24 mouse cellular contexts compared by ENCODE assay signal in genomic region chr12:110566366-110566765, GRCm38 (mm10). TPM values are rescaled to one million over a fixed set of nuclear protein-coding genes. Genes with fewer than 3 reads are reported as not detected.
A peak's percentile ranks its signal among the peaks of the same experiment; 100 is the strongest.
DNase-seq lines count a peak whose midpoint lies in the region; ATAC-seq and TF ChIP-seq lines count a peak whose summit lies in the region.
"Had no signal": no experiment of that assay in that cellular context is flagged by ENCODE, and none has a peak within 500 bp of the region (broad histone marks: within the 10 kb centered on the region; RNA-seq: fewer than 3 reads in every experiment).

No protein-coding gene starts in this region.

- no peak overlapping the region for H3K9ac ChIP-seq in intestine, postnatal 0 days (ENCODE audit: low read depth, low read length)
- no peak overlapping the region for H3K9ac ChIP-seq in intestine, embryonic 15.5 days
- 0 out of 2 replicates have a peak overlapping the region, but pooled peaks have one; percentile 29 for H3K9ac ChIP-seq in neural tube, embryonic 12.5 days
- H3K9ac ChIP-seq in heart, embryonic 12.5 days = no peak overlapping the region
- H3K9ac ChIP-seq: embryonic facial prominence, embryonic 13.5 days; embryonic facial prominence, embryonic 15.5 days; forebrain, embryonic 12.5 days had no signal

- no peaks in the 10 kb centered on the region for H3K4me1 ChIP-seq in intestine, postnatal 0 days (replicated peaks; ENCODE audit: control insufficient read depth, insufficient read depth, low read length)
- H3K4me1 ChIP-seq in intestine, embryonic 15.5 days (replicated peaks) = no peaks in the 10 kb centered on the region
- H3K4me1 ChIP-seq in neural tube, embryonic 12.5 days = no peaks in the 10 kb centered on the region
- peaks cover 4% of the 10 kb centered on the region for H3K4me1 ChIP-seq in cortical plate, adult 2 months (ENCODE audit: control insufficient read depth, insufficient read depth, low read length)
- H3K4me1 ChIP-seq in heart, embryonic 12.5 days (replicated peaks) = no peaks in the 10 kb centered on the region
- H3K4me1 ChIP-seq: embryonic facial prominence, embryonic 13.5 days; embryonic facial prominence, embryonic 15.5 days; forebrain, embryonic 10.5 days; forebrain, embryonic 12.5 days had no signal

- 94% methylated on average over 9 of the region's 9 CpGs for WGBS in intestine, postnatal 0 days
- 91% methylated on average over 9 of the region's 9 CpGs for WGBS in intestine, embryonic 15.5 days
- WGBS in neural tube, embryonic 12.5 days = 94% methylated on average over 9 of the region's 9 CpGs
- 92% methylated on average over 9 of the region's 9 CpGs for WGBS in heart, embryonic 12.5 days

- 0 out of 2 replicates have a peak, but pooled peaks have one; percentile 6 for TF ChIP-seq CTCF in intestine, postnatal 0 days (IDR thresholded peaks at IDR 0.05; ENCODE audit: low read depth)
- TF ChIP-seq CTCF in cortical plate, adult 2 months (IDR thresholded peaks at IDR 0.05; ENCODE audit: extremely low read depth, insufficient read depth, low read length) = 0 out of 2 replicates have a peak, but pooled peaks have one; percentile 10

- no peak for ATAC-seq in intestine, postnatal 0 days
- no peak for ATAC-seq in intestine, embryonic 15.5 days
- no peak for ATAC-seq in neural tube, embryonic 12.5 days (ENCODE audit: low FRiP score, low read depth)
- ATAC-seq in heart, embryonic 12.5 days (ENCODE audit: insufficient number of reproducible peaks, low FRiP score) = no peak
- ATAC-seq: forebrain, embryonic 14.5 days; forebrain, embryonic 16.5 days had no signal

- H3K4me2 ChIP-seq in intestine, postnatal 0 days (replicated peaks; ENCODE audit: low read depth) = no peak overlapping the region
- H3K4me2 ChIP-seq in intestine, embryonic 15.5 days (replicated peaks) = no peak overlapping the region
- H3K4me2 ChIP-seq in neural tube, embryonic 12.5 days (replicated peaks) = no peak overlapping the region
- no peak overlapping the region for H3K4me2 ChIP-seq in heart, embryonic 12.5 days
- H3K4me2 ChIP-seq: embryonic facial prominence, embryonic 13.5 days; embryonic facial prominence, embryonic 15.5 days; forebrain, embryonic 12.5 days had no signal

- H3K36me3 ChIP-seq in intestine, postnatal 0 days (ENCODE audit: control insufficient read depth, insufficient read depth) = peaks cover 91% of the 10 kb centered on the region
- H3K36me3 ChIP-seq in intestine, embryonic 15.5 days = peaks cover 37% of the 10 kb centered on the region
- peaks cover 80% of the 10 kb centered on the region for H3K36me3 ChIP-seq in neural tube, embryonic 12.5 days
- peaks cover 92% of the 10 kb centered on the region for H3K36me3 ChIP-seq in heart, embryonic 12.5 days

- H3K9me3 ChIP-seq in intestine, postnatal 0 days (ENCODE audit: control insufficient read depth) = no peaks in the 10 kb centered on the region
- H3K9me3 ChIP-seq in intestine, embryonic 15.5 days = no peaks in the 10 kb centered on the region
- H3K9me3 ChIP-seq in neural tube, embryonic 12.5 days = no peaks in the 10 kb centered on the region
- H3K9me3 ChIP-seq in heart, embryonic 12.5 days (replicated peaks) = no peaks in the 10 kb centered on the region
- H3K9me3 ChIP-seq: embryonic facial prominence, embryonic 13.5 days; embryonic facial prominence, embryonic 15.5 days; forebrain, embryonic 10.5 days; forebrain, embryonic 12.5 days had no signal

- no peak for TF ChIP-seq POLR2A in cortical plate, adult 2 months (IDR thresholded peaks at IDR 0.05; ENCODE audit: extremely low read depth, insufficient read depth, low read length)

- no peak for DNase-seq in neural tube, embryonic 10.5 days (ENCODE audit: extremely low spot score, low spot score)
- peak; percentile 66 for DNase-seq in brain, adult 2 months (ENCODE audit: low read depth, low spot score)
- DNase-seq in gastrocnemius, postnatal 25 days = no peak
- DNase-seq: adrenal gland, adult 2 months; adrenal gland, postnatal 10 days; adrenal gland, postnatal 25 days; cerebellum, adult 11-12 months; cerebellum, adult 2 months; cerebellum, adult 9-10 months; cerebellum, postnatal 10 days; cerebellum, postnatal 25 days; embryo, embryonic 11 days had no signal

- no peaks in the 10 kb centered on the region for H3K27me3 ChIP-seq in intestine, postnatal 0 days (replicated peaks; ENCODE audit: control insufficient read depth, insufficient read depth, low read length)
- H3K27me3 ChIP-seq in intestine, embryonic 15.5 days (replicated peaks) = no peaks in the 10 kb centered on the region
- H3K27me3 ChIP-seq in neural tube, embryonic 12.5 days (replicated peaks) = no peaks in the 10 kb centered on the region
- no peaks in the 10 kb centered on the region for H3K27me3 ChIP-seq in heart, embryonic 12.5 days (replicated peaks)
- H3K27me3 ChIP-seq: embryonic facial prominence, embryonic 13.5 days; embryonic facial prominence, embryonic 15.5 days; forebrain, embryonic 12.5 days had no signal

- no peak overlapping the region for H3K27ac ChIP-seq in intestine, postnatal 0 days (ENCODE audit: low read depth, low read length)
- no peak overlapping the region for H3K27ac ChIP-seq in intestine, embryonic 15.5 days
- H3K27ac ChIP-seq in neural tube, embryonic 12.5 days = no peak overlapping the region
- no peak overlapping the region for H3K27ac ChIP-seq in cortical plate, adult 2 months (ENCODE audit: insufficient read depth, low read length)
- H3K27ac ChIP-seq in heart, embryonic 12.5 days (ENCODE audit: poor library complexity, severe bottlenecking) = no peak overlapping the region
- H3K27ac ChIP-seq: embryonic facial prominence, embryonic 13.5 days; embryonic facial prominence, embryonic 15.5 days; forebrain, embryonic 10.5 days; forebrain, embryonic 12.5 days had no signal

- no peak overlapping the region for H3K4me3 ChIP-seq in intestine, postnatal 0 days (ENCODE audit: low read depth, low read length)
- no peak overlapping the region for H3K4me3 ChIP-seq in intestine, embryonic 15.5 days (replicated peaks)
- H3K4me3 ChIP-seq in neural tube, embryonic 12.5 days = no peak overlapping the region
- no peak overlapping the region for H3K4me3 ChIP-seq in cortical plate, adult 2 months (ENCODE audit: insufficient read depth, low read length)
- no peak overlapping the region for H3K4me3 ChIP-seq in heart, embryonic 12.5 days
- H3K4me3 ChIP-seq: embryonic facial prominence, embryonic 13.5 days; embryonic facial prominence, embryonic 15.5 days; erythroblast, embryonic 14.5 days; forebrain, embryonic 10.5 days; forebrain, embryonic 12.5 days had no signal

RNA-seq across cellular contexts. Expression of gene Dync1h1, which starts 34.9 kb away (rescaled TPM):
- polyA plus RNA-seq in intestine, postnatal 0 days (2015; fragmentation: Nextera tagmentation; extraction: Ambion mirVana) = 19.7 and 21.8 TPM in 2 replicates
- polyA plus RNA-seq in intestine, embryonic 15.5 days (2015; fragmentation: Nextera tagmentation; extraction: Ambion mirVana) = 35.7 and 38.6 TPM in 2 replicates
- polyA plus RNA-seq in neural tube, embryonic 12.5 days (2016; fragmentation: Nextera tagmentation; extraction: Ambion mirVana) = 86.6 and 87.9 TPM in 2 replicates
- 279 and 350 TPM in 2 replicates for polyA plus RNA-seq in cortical plate, adult 2 months (2012; rRNA removed)
- total RNA-seq in gastrocnemius, postnatal 25 days (2021) = 10 to 100 TPM; 63.4 to 65.5 TPM
- polyA plus RNA-seq in heart, embryonic 12.5 days (2016; fragmentation: Nextera tagmentation; extraction: Ambion mirVana) = 48.2 and 61.5 TPM in 2 replicates
